Mouse (Mus musculus) right cerebral cortex, postnatal 14 days (tissue): ENCODE data around the gene Olfr750.

Experiments
- DNase-seq: peaks from one replicate; pipeline ENCODE4 v3.0.0; 2022

Gene Olfr750

DNA sequence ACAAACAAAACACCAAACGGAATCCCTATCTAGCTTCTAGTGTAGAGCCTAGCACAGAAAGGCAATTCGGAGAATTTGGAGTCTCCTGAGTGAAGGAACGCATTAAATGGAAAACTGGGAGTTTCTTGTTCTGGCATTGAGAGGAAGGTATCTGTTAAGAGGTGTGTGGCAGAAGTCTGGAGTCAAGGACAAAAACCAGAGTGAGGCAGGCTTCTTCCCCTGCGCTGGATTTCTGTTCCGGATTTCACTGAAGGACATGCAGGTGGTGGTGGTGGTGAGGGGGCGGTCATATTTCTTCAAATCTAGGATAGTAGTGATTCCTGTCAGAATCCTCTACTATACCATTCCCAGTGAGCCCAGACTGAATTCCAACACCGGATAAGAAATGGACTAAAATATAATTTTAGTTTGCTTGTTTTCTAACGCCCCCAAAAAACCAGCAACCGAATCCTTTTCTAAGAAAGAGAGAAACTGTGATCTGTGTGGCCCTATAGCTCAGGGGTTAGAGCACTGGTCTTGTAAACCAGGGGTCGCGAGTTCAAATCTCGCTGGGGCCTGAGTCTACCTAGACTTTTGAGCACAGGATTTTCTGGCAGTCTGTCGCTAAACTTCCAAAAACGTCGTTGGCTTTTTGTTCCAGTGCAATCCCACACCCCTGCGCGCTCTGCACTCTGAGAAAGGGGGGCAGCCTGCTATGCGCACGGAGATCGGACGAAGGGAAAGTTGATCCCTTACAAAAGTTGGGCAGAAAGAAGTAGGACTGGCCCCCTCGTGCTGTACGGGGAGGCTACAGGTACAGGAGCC, 14.1 kb upstream of the Olfr750 start:
- peak; percentile 79 for DNase-seq

DNA sequence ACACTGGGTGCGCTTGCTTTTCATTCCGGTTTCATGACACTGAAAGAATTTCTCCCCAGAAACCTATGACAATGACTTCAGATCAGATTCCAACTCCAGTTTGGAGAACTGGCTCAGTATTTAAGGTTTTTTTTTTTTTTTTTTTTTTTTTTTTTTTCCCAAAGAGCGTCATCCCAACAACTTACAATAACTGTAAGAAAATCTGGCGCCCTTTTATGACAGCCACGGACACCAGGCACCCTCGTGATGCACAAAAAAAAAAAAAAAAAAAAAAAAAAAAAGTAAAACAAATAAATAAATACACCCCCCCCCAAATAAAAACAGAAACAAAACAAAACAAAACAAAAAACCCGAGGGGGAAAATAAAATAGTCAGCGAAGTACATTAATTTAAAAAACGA, 13.5 kb upstream of the Olfr750 start:
- DNase-seq: no peak

DNA sequence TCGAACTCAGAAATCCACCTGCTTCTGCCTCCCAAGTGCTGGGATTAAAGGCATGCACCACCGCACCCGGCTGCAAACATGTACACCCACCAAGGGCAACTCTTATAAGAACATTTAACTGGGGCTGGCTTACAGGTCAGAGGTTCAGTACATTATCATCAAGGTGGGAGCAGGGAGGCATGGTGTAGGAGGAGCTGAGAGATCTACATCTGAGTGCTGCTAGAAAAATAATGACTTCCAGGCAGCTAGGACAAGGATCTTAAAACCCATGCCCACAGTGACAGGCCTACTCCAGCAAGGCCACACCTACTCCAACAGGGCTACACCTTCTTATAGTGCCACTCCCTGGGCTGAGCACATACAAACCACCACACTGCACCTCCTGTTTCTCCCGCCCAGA, 11.7 kb upstream of the Olfr750 start:
- no peak for DNase-seq

DNA sequence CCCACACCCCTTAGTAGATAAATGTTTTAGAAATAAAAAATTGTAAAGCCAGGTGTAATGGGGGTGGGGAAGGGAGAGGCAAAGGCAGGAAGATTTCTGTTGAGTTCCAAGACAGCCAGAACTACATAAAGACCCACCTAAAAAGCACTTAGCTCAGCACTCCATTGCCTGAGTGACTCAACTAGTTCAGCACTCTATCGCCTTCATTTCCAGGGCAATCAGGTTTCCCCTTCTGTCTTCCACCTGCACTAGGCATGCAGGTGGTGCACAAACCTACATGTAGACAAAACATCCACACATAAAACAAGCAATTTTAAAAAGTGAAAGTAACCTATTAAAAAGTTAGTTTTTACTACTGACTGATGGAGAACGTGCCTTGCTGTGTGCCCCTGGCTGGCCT, 10.9 kb upstream of the Olfr750 start:
- DNase-seq: no peak

DNA sequence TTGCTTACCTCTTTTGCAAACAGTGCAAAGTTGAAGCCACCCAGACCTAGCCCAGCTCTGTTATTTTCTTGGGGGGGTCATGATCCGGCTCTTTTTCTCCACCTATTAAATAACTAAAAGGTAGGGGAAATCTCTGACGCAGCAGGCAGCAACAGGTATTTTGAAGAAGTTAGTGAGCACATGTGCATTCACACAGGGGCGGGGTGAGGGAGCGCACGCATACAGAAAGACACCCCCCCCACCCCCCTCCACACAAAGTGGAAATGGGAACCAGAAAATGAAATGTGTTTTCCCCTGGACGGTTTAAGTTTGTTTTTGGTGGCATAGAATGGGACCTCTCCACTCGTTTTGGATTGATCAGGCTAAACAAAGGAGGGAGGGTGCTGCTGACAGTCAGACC, 9.6 kb upstream of the Olfr750 start:
- DNase-seq: no peak

DNA sequence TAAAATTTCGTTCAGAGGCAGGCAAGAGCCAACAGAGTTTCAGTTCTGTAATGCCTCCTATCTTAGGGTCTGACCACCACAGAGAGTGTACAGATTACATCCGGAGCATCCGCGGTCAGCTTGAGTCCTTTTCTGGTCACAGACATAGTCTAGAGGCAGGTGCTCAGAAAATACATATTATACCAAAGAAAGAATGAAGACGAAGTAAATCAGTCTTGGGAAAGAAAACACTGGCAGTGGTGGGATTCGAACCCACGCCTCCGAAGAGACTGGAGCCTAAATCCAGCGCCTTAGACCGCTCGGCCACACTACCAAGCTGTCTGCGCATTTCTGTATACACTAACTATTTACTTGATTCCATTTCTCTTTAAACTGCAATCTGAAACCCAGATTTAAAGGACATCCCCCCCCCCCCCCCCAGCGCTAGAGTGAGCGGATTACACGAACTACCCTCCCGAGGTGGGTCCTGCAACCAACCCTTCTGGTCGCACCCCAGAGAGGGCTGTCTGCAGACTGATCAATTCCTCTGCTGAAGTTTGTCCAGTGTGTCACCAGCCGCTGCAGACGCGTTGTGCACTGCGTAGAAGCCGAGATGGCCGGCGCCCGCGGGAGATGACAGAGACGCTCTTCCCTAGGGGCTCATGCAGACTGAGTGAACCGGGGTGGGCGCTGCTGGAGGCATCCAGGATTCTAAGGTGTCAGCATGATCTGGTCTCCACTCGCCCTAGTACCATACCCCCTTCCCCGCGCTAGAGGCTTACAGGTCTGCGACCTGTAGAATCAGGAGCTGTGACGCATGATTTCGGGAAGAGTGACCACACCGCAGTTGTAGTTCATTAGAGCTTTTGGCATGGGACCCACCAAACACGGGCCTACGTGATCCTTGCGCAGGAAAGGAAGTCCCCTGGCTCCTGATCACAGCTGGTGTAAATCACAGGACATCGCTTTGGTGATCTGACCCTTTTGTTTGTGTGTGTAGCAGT, 8.7 kb upstream of the Olfr750 start:
- DNase-seq: peak; percentile 58

DNA sequence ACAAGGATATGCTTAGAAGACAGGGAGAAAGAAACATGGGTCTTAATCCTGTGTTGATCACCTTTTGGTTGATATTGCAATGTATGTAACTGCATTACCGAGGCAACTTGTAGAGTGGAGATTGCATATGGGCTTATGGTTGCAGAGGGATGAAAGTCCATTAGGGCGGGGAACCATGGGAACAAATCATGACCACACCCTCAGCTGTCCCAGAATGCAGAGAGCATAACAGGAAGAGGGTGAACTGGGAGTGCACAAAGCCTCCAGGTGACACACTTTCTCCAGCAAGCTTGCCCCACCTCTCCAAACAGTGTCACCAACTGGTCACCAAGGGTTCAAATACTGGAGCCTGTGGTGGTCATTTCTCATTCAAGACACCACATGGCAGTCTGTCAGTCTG, 6.8 kb upstream of the Olfr750 start:
- DNase-seq: no peak

DNA sequence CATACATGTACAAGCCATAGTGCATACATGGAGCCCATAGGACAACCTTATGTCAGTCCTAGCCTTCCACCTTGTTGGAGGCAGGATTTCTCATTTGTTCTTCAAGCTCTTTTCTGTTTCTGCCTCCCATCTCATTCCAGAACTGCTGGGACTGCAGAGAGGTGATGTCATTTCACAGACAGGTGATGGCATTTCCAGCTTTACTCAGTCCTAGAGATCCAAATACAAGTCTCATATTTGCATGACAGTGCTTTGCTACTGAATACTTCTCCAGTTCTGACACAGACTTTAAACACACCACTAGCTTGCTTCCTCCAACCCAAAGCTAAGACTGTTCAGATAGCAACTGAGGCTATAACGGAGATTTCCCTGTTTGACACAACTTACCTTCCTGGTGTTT, 4.9 kb upstream of the Olfr750 start:
- DNase-seq: no peak

DNA sequence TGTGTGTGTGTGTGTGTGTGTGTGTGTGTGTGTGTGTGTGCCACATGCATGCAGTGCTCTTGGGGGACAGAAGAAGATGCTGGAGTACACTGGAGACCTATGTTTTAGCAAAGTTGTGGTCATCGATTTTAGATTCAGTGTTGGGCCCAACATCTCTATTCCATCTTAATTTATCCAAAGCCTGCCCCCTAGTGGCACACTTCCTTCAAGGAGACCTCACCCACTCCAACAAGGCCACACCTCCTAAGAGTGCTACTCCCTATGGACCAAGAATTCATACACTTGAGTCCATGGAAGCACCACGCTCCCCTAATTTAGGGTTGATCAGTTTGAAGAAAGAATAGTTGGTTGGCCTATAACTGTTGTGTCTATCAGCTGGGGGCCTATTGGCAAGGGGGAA, 4.6 kb downstream of the Olfr750 start:
- DNase-seq: peak; percentile 26

DNA sequence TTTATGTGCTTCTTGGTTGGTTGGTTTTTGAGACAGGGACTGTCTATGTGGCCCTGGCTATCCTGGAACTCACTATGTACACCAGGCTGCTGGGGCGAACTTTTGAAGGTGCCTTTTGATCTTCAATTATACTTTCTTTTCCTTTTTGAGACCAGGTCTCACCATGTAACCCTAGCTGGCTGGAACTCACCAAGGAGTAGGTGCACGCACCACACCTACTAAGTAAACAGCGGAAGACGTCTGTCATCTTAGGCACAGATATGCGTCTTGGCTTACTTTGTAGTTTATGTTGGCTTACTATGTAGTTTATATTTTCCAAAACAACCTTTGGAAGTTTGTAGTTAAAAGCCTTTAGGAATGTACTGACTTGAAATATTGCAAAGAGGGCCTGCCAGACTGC, 5.3 kb downstream of the Olfr750 start:
- no peak for DNase-seq

DNA sequence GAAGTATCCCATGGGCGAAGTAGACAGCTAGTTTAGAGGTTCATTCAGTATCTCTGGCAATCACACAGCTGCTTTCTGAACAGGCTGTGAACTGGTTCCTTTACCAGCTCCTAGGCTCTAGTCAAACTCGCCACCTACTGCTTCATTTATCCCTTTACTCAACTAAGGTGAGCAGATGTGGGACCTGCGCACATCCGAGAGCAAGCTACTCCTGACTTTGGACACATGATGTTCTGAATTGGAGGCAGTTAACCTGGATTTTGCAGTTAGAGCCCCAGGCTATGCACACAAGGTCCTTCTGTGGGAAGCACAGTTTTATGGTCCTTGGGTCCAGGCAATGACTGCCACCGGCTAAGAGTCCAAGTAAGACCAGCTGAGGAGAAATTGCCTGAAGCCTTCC, 13.5 kb downstream of the Olfr750 start:
- no peak for DNase-seq

DNA sequence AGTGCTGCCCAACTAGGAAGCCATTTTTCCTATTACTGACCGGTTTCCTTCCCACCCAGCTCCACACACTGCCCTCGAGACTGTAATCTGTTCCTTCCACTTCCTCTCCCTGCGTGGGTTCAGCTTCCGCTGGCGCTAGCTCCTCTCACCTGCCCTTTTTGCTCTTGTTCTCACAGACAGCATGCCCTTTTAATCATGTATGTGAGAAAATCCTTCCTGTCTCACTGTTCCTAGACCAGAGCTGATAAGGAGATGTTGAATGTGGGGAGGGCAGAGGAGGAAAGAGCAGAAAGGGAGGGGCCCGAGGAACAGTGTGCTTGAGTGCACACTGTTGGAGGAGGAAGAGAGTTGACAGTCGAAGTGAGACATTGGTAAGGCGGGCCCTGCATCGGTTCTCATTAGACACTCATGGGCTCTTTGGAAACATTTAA, 16.8 kb downstream of the Olfr750 start, which contains the start of gene Rnase12:
TSS of gene Rnase12 (minus strand) at position 261 of the 431 bp plus-strand sequence.
- DNase-seq: no peak

DNA sequence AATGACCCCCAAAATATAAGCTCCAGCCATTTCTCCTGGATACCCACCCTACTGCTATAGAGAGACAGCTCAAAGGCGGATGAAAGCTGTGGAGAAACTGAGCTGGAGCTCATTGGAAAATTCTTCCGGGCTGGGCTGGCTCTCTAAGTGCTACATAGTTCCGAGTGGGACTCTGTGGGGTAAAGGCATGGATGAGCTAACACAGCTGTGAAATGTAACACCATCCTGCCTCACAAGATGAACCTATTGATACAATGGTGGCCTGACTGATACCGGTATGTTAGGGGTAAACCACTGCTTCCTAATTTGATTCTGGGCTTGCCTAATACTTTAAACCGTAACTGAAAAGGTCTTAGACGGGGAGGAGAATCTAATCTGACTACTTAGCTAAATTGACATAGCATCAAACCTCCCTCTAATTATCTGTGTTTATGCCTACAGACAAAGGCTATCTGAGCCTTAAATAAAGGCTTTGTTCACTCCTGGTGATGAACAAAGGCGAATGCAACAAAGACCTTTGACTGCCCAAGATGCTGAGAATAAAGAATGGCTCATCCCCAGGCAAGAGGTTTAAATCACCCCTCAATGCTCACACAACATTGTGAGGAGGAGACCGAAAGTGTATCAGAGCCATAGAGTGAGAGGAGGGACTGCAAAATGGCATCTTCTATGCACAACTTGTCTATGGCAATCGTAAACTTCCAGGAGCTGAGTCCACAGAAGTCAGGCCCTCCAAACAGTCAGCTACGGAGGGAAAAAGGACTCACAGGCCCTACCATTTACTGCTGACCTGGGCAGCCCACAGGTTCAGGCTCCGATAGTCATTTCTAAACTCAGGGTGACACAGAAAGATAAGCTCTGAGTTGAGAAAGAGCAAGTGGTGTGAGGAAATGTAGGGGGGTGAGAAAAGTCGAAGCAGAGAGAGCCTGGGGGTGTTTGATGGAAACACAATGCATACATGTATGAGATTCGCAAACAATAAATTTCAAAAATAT, 19.7 kb downstream of the Olfr750 start:
- no peak for DNase-seq

DNA sequence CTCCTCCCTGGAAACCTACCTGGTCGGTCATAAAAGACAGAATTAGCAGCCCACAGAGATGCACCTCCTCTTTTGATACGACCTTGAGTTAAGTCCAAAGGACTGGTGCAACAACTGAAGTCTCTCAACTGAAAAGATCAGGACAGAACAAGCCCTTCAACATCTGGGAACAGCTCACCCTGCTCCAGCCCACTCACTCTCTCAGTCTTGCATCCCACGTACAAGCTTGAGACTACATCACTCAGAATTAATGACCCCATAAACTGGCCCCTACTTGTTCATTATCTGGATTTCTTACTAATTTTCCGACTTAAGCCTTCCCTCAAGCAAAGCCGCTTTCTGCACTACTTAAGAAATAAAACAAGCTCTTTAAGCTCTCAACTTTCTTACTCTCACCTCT, 21.1 kb downstream of the Olfr750 start:
- no peak for DNase-seq

DNA sequence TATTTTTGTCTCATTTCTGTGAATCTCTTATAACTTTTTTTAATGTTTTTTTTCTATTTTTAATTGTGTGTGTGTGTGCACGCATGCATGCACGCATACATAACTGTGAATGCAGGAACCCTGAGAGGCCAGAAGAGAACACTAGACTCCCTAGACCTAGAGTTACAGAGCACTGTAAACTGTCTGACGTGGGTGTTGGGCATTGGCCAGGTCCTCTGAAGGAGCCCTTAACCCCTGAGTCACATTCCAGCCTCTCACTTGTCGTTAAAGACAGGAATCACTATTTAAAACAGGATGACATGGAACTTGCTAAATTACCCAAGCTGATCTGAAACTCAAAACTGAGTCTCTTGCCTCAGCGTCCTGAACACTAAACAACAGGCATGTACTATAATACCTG, 22.3 kb downstream of the Olfr750 start:
- no peak for DNase-seq

DNA sequence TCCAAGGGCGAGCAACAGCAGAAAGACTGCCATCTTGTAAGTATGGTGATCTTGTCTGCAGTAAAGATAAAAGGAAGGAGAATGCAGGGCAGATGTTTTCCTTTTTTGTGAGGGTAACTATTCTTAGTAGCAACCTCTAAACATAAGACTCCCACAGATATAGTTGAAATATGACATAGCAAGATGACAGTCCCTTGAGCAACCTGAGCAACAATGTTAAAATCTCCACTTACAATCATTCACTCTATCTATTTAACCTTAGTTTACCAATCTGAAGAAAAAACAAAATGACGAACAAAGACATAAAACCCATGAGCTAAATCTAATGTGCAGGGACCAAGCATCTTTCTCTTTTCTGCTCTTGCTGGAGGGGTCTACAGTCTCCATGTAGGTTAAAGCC, 24.2 kb downstream of the Olfr750 start, which contains the start of gene Rnase11:
TSS of gene Rnase11 (minus strand) at position 101 of the 400 bp plus-strand sequence.
- no peak for DNase-seq

DNA sequence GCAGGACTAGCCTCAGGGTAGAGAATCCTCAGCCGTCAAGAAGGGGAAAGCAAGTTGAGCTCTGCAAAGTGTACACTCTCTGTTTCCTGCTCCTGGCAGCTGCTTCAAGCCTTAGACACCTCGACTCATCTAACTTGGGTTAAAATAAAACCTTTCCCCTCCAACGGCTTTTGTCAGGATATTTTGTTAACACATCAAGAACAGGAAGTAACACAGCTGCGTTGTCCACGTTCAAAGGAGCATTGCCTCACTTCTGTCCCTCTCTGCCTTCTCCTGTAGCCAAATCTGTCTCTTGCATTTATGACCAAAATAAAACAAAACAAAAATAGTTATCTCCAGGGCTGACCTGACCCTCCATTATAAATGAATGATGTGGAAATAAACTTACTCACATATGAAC, 26.4 kb downstream of the Olfr750 start:
- no peak for DNase-seq

DNA sequence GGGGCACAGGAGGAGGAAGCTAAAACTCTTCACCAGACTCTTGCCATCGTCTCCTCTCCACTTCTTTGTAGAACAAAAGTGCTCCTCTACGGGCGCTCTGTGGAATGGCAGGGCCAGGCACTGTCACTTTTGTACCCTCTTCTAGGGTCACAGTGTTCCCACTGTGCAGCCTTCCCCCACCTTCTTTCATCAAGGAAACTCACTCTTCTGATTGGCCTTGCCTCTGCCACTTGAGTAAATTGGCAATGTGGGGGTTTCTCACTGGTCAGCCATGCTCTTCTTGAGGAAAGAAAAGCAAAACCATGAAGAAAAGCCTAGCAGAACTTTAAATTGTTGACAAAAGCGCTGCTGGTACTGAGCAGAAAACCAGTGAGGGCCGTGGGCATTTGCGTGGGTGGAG, 32.5 kb downstream of the Olfr750 start, which contains the start of gene Rnase9:
TSS of gene Rnase9 (minus strand) at position 101 of the 400 bp plus-strand sequence.
- DNase-seq: no peak

DNA sequence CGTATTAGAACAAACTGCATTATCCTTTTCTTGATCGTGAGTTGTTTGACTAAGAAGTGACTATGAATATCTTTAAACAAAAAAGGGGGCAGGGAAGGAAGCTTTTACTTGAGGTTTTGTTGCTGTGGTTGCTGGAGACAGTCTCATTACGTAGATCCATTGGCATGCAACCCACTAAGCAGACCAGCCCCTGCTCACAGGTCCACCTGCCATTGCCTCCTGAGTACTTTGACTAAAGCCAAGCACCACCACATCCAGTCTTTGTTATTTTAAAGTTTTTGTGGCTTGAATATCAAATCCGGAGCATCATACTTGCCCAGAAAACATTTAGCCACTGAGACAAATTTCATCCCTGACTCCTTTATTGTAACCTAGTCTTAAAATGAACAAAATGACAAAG, 38.0 kb downstream of the Olfr750 start:
- no peak for DNase-seq

DNA sequence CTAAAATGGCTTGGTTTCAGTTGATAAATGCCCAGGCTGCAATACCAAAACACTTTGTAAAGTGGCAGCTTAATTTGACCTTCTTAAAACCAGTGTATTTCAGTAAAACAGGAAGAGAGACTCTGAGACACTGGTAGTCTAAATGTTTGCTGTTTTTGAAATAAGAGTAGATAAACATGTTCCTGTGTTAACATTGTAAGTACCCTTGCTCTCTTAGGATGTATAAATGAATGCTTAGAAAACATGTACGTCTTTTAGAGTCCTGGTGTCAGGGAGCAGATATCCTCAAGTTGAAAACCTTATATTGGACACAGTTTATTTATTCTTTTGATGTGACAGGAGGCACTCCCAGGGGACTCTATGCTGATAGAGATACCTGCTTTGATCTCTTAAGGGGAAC, 39.0 kb downstream of the Olfr750 start:
- DNase-seq: no peak

DNA sequence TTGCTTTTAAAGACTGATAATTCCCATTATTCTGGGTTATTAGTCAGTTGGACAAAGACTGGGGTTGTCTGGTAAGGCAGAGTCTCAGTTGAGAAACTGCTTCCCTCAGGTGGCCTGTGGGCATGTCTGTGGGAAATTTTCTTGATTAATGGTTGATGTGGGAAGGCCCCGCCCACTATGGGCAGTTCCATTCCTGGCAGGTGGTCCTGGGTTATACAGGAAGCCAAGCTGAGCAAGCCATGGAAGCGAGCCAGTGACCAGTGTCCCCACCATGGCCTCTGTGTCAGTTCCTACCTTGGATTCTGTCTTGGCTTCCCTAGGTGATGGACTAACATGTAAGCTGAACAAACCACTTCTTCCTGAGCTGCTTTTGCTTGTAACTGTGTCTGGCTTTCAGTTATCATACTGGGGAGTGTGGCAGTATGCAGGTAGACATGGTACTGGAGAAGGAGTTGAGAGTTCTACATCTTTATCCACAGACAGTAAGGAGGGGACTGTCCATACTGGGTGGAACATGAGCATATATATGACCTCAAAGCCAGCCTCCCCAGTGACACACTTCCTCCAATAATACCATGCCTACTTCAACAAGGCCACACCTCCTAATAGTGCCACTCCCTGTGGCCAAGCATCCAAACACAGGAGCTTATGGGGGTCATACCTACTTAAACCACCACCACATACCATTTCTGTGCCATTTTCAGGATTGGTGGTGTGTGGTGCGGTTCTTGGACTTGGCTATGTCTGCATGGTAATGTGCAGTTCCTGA, 46.7 kb downstream of the Olfr750 start:
- no peak for DNase-seq
